Comparison of ENCODE assay signal across 8 mouse cellular contexts in genomic region chr2:11552966-11553451, GRCm38 (mm10). TPM values are rescaled to one million over a fixed set of nuclear protein-coding genes. Genes with fewer than 3 reads are reported as not detected.
A peak's percentile ranks its signal among the peaks of the same experiment; 100 is the strongest.
DNase-seq lines count a peak whose midpoint lies in the region; ATAC-seq and TF ChIP-seq lines count a peak whose summit lies in the region.

No protein-coding gene starts in this region.

- H3K4me3 ChIP-seq in layer of hippocampus, adult 2 months, result peak overlapping the region; percentile 82
- H3K4me3 ChIP-seq in embryonic facial prominence, embryonic 14.5 days (ENCODE audit: low read depth, low read length), result peak overlapping the region; percentile 57
- peak overlapping the region; percentile 66 for H3K4me3 ChIP-seq in hindbrain, embryonic 13.5 days
- peak overlapping the region; percentile 55 for H3K4me3 ChIP-seq in limb, embryonic 15.5 days
- peak overlapping the region; percentile 30 for H3K4me3 ChIP-seq in myocyte

- H3ac ChIP-seq in myocyte (ENCODE audit: control insufficient read depth, insufficient read length), result peak overlapping the region; percentile 21

- peak in 1 of 2 experiments; percentile 14 for DNase-seq in layer of hippocampus, adult 2 months (ENCODE audit: low spot score in 2 of 2)
- no peak for DNase-seq in layer of hippocampus, postnatal 14 days (ENCODE audit: low spot score in 2 of 2)
- DNase-seq in adrenal gland, adult (ENCODE audit: inconsistent age in 2 of 2, low spot score in 1 of 2), result peak; percentile 68 to 90
- DNase-seq in embryonic facial prominence, embryonic 14.5 days (ENCODE audit: low spot score), result no peak
- DNase-seq in natural killer cell, adult 2 months (ENCODE audit: low spot score in 2 of 2), result no peak

- peaks cover 29% of the 10 kb centered on the region for H3K27me3 ChIP-seq in embryonic facial prominence, embryonic 14.5 days (replicated peaks; ENCODE audit: control insufficient read depth, insufficient read depth, low read length)
- peaks cover 55% of the 10 kb centered on the region for H3K27me3 ChIP-seq in hindbrain, embryonic 13.5 days
- H3K27me3 ChIP-seq in limb, embryonic 15.5 days, result peaks cover 22% of the 10 kb centered on the region
- no peaks in the 10 kb centered on the region for H3K27me3 ChIP-seq in myocyte (ENCODE audit: control insufficient read depth, insufficient read depth, insufficient read length)

- peak; percentile 42 for ATAC-seq in embryonic facial prominence, embryonic 14.5 days (ENCODE audit: low read depth)
- ATAC-seq in hindbrain, embryonic 13.5 days (ENCODE audit: low FRiP score), result peak; percentile 40
- peak; percentile 15; the same call in 1 of the 2 replicates for ATAC-seq in limb, embryonic 15.5 days (ENCODE audit: insufficient number of reproducible peaks, low FRiP score, low TSS enrichment, low read depth)

- no peak for TF ChIP-seq POLR2A in myocyte (IDR thresholded peaks at IDR 0.05; ENCODE audit: insufficient read length, low read depth)

- 8% methylated on average over 15 of the region's 15 CpGs for WGBS in embryonic facial prominence, embryonic 14.5 days
- WGBS in hindbrain, embryonic 13.5 days, result 3% methylated on average over 15 of the region's 15 CpGs
- WGBS in limb, embryonic 15.5 days, result 6% methylated on average over 15 of the region's 15 CpGs

- no peaks in the 10 kb centered on the region for H3K79me2 ChIP-seq in myocyte (ENCODE audit: control insufficient read depth, insufficient read depth)

- H3K4me2 ChIP-seq in embryonic facial prominence, embryonic 14.5 days (ENCODE audit: low read depth, low read length), result peak overlapping the region; percentile 95
- peak overlapping the region; percentile 99 for H3K4me2 ChIP-seq in hindbrain, embryonic 13.5 days
- peak overlapping the region; percentile 96 for H3K4me2 ChIP-seq in limb, embryonic 15.5 days
- H3K4me2 ChIP-seq in myocyte (ENCODE audit: low read depth), result peak overlapping the region; percentile 100

- H3K9me3 ChIP-seq in embryonic facial prominence, embryonic 14.5 days (ENCODE audit: control insufficient read depth, low read length), result no peaks in the 10 kb centered on the region
- no peaks in the 10 kb centered on the region for H3K9me3 ChIP-seq in hindbrain, embryonic 13.5 days
- no peaks in the 10 kb centered on the region for H3K9me3 ChIP-seq in limb, embryonic 15.5 days

- H3K9ac ChIP-seq in embryonic facial prominence, embryonic 14.5 days (ENCODE audit: low read depth, low read length), result peak overlapping the region; percentile 61
- peak overlapping the region; percentile 79 for H3K9ac ChIP-seq in hindbrain, embryonic 13.5 days
- no peak overlapping the region; the same call in 1 of the 2 replicates for H3K9ac ChIP-seq in limb, embryonic 15.5 days

- peaks cover 4% of the 10 kb centered on the region; the same call in 1 of the 2 replicates for H3K4me1 ChIP-seq in embryonic facial prominence, embryonic 14.5 days (ENCODE audit: control insufficient read depth, insufficient read depth, low read length)
- H3K4me1 ChIP-seq in hindbrain, embryonic 13.5 days (replicated peaks), result peaks cover 23% of the 10 kb centered on the region
- H3K4me1 ChIP-seq in limb, embryonic 15.5 days, result peaks cover 18% of the 10 kb centered on the region

- peak overlapping the region; percentile 85; the same call in 1 of the 2 replicates for H3K27ac ChIP-seq in layer of hippocampus, adult 2 months
- no peak overlapping the region for H3K27ac ChIP-seq in embryonic facial prominence, embryonic 14.5 days (replicated peaks; ENCODE audit: low read depth, low read length)
- no peak overlapping the region for H3K27ac ChIP-seq in hindbrain, embryonic 13.5 days
- no peak overlapping the region for H3K27ac ChIP-seq in limb, embryonic 15.5 days

- H3K36me3 ChIP-seq in embryonic facial prominence, embryonic 14.5 days (ENCODE audit: control insufficient read depth, insufficient read depth, low read length), result no peaks in the 10 kb centered on the region
- no peaks in the 10 kb centered on the region for H3K36me3 ChIP-seq in hindbrain, embryonic 13.5 days
- H3K36me3 ChIP-seq in limb, embryonic 15.5 days, result no peaks in the 10 kb centered on the region
- no peaks in the 10 kb centered on the region for H3K36me3 ChIP-seq in myocyte (ENCODE audit: control insufficient read depth, insufficient read depth)

- TF ChIP-seq CTCF in layer of hippocampus, adult 2 months (conservative IDR thresholded peaks at IDR 0.05), result no peak

TF ChIP-seq in myocyte, 11 proteins besides CTCF, POLR2A, EP300 and RAD21:
- no peak for TF ChIP-seq REST (IDR thresholded peaks at IDR 0.05; ENCODE audit: insufficient read depth, insufficient read length)
- no peak for TF ChIP-seq E2F4 (IDR thresholded peaks at IDR 0.05; ENCODE audit: insufficient read depth)
- no peak for TF ChIP-seq USF1 (IDR thresholded peaks at IDR 0.05; ENCODE audit: low read depth)
- no peak for TF ChIP-seq CEBPB (IDR thresholded peaks at IDR 0.05; ENCODE audit: insufficient read depth, poor library complexity, severe bottlenecking)
- TF ChIP-seq TCF12 (IDR thresholded peaks at IDR 0.05; ENCODE audit: insufficient read depth, poor library complexity, severe bottlenecking), result no peak
- no peak for TF ChIP-seq MYOD1 (IDR thresholded peaks at IDR 0.05; ENCODE audit: control insufficient read depth in 1 of 3, insufficient read length in 2 of 3, low read depth in 2 of 3)
- TF ChIP-seq SRF (IDR thresholded peaks at IDR 0.05; ENCODE audit: control insufficient read depth, insufficient read length, low read depth), result no peak
TF ChIP-seq in myocyte: peak in this region for 0.

RNA-seq across cellular contexts. Expression of gene Pfkfb3, which starts 0.9 kb away (rescaled TPM):
- 10 to 100 TPM; 36.8 to 40.1 TPM for total RNA-seq in layer of hippocampus, adult 2 months (2021)
- total RNA-seq in layer of hippocampus, postnatal 14 days (2021), result 10 to 100 TPM; 36.4 to 40.5 TPM
- polyA plus RNA-seq in embryonic facial prominence, embryonic 14.5 days (2014; fragmentation: Nextera tagmentation; extraction: Ambion mirVana), result 9.2 and 9.8 TPM in 2 replicates
- 27.3 and 27.5 TPM in 2 replicates for polyA plus RNA-seq in hindbrain, embryonic 13.5 days (2015; fragmentation: Nextera tagmentation; extraction: Ambion mirVana)
- 16.8 and 18.8 TPM in 2 replicates for polyA plus RNA-seq in limb, embryonic 15.5 days (2015; fragmentation: Nextera tagmentation; extraction: Ambion mirVana)
- polyA plus RNA-seq in myocyte (2012; fragmentation: generic; extraction: Trizol), result 2.0 TPM

RNA-seq across cellular contexts. Expression of gene Rbm17, which starts 50.9 kb away (rescaled TPM):
- total RNA-seq in layer of hippocampus, adult 2 months (2021), result 10 to 100 TPM; 85.7 to 86.6 TPM
- total RNA-seq in layer of hippocampus, postnatal 14 days (2021), result 10 to 100 TPM; 77.1 to 84.6 TPM
- polyA plus RNA-seq in embryonic facial prominence, embryonic 14.5 days (2014; fragmentation: Nextera tagmentation; extraction: Ambion mirVana), result 128 and 136 TPM in 2 replicates
- 141 and 142 TPM in 2 replicates for polyA plus RNA-seq in hindbrain, embryonic 13.5 days (2015; fragmentation: Nextera tagmentation; extraction: Ambion mirVana)
- polyA plus RNA-seq in limb, embryonic 15.5 days (2015; fragmentation: Nextera tagmentation; extraction: Ambion mirVana), result 136 and 137 TPM in 2 replicates
- polyA plus RNA-seq in myocyte (2012; fragmentation: generic; extraction: Trizol), result 86.4 TPM

Comparison
In these comparisons a context has a peak if more than half of its experiments do, and no peak if none do; other contexts are left out.
1. DNase-seq: peak in adrenal gland, adult (2 of 2); none in layer of hippocampus, postnatal 14 days (0 of 2), embryonic facial prominence, embryonic 14.5 days (single experiment) and natural killer cell, adult 2 months (0 of 2).
2. H3K4me3 ChIP-seq: peak in every context shown above with its lines; median percentile 82 in layer of hippocampus, adult 2 months; 66 in hindbrain, embryonic 13.5 days; 57 in embryonic facial prominence, embryonic 14.5 days; 55 in limb, embryonic 15.5 days; 30 in myocyte.
3. Peak in every context shown above with its lines, with median percentiles within 50 percentile points of each other: ATAC-seq and H3K4me2 ChIP-seq.